Mouse (Mus musculus): ENCODE measurements around the gene Rilpl1. TPM values are rescaled to one million over a fixed set of nuclear protein-coding genes. Genes with fewer than 3 reads are reported as not detected.
A peak's percentile ranks its signal among the peaks of the same experiment; 100 is the strongest.
"Not testable (repeated sequence)": the region's sequence is repeated elsewhere in the genome, so short reads cannot be mapped to it uniquely, and the experiment has no call there.

Rilpl1 gene
- total RNA-seq, 2 experiments from 2014 or later = 16.2 to 17.4 TPM

GRCm38 (mm10) chr5:124529697-124530096, 1.5 kb downstream of the Rilpl1 start:
- DNase-seq = no peak

GRCm38 (mm10) chr5:124529191-124529651, 2.0 kb downstream of the Rilpl1 start:
- peak; percentile 23 to 55 for DNase-seq

DNA sequence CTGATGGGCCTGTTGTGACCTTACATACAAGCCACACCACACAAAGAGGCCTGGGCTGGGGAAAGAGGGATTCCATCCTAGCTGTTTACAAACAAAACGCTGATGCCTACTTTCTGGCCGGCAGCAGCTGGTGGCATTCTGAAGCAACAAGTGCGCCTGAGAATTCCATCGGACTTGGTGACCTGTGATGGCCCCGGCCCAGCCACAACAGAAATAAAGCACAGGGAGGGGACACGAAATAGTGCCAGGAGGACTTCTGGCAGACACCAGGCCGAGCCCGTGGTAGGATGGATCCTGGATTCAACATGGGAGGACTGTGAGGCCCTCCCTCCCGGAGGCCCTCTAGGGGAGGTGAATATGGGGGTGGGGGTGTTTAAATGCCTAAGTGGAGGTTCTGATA, 2.4 kb downstream of the Rilpl1 start:
- no peak for DNase-seq

DNA sequence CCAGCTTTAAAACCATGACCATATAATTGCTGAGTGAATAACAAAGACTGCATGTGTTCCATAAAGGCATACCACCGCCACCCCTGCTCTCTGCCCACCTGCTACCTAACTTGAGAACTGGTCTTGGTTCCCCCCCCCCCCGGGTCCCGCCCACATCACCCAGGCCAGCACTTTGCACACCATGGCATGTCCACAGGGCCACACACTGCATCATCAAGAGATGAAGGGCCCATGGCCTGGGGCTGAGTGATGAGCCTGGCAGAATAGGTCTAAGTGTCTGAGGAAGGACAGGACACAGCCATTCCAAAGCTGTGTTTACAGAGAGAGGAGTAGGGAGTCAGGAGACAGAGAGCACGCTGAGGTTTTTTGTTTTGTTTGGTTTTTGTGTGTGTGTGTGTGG, 2.8 kb downstream of the Rilpl1 start:
- DNase-seq = no peak

- DNase-seq = no peak
Measured at GRCm38 (mm10) chr5:124524943-124525342, 6.2 kb downstream of the Rilpl1 start.

DNA sequence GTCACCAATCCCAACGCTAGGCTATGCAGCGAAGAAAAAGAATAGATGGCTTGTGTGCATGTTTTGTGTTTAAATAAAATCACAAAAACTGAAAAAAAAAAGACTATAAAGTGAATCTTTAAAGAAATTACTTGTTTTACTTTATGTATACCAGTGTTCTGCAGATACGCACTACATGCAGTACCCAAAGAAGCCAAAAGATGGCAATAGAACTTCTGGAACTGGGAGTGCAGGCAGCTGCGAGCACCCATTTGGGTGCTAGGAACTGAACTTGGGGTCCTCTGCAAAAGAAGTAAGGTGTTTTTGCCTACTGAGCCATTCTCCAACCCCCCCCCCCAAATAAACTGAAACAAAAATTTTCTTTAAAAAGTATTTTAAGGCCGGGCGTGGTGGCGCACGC, 8.2 kb downstream of the Rilpl1 start:
- no peak for DNase-seq

DNA sequence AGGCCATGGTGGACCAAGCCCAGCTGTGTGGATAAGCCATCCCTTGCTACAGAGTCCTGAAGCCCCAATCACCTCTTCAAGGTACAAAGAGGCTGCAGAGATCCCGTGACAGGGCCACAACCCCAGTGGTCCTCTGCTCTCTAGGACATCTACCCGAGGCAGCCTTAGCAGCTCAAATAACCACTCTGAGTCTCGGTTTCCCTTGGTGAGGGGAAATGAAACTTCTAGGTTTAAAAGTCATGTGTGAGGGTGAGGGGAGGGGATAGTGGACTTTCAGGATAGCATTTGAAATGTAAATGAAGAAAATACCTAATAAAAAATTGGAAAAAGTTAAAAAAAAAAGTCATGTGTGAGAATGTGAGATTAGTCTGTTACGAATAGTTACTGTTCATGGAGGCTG, 9.6 kb downstream of the Rilpl1 start:
- DNase-seq = no peak

DNA sequence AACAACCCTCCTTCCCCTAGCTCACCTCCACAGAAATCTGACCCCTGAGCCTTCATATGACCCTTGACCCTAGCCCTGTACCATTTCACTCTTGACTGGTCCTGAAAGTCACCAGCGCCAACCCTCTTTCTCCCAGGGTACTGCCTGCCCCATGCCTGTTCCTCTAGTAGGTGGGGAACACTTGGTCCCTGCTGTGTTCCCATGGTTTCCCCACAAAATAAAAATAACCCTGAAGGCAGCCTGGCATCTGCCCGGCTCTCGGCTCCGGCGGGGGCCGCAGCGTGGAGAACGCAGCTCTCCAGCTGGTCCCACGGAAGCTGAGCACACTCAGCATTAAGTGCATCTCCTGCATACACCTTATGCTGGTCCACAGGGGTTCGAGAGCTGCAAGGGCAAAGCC, 12.5 kb downstream of the Rilpl1 start:
- no peak for DNase-seq

GRCm38 (mm10) chr5:124515789-124516188, 15.4 kb downstream of the Rilpl1 start:
- no peak for DNase-seq

DNA sequence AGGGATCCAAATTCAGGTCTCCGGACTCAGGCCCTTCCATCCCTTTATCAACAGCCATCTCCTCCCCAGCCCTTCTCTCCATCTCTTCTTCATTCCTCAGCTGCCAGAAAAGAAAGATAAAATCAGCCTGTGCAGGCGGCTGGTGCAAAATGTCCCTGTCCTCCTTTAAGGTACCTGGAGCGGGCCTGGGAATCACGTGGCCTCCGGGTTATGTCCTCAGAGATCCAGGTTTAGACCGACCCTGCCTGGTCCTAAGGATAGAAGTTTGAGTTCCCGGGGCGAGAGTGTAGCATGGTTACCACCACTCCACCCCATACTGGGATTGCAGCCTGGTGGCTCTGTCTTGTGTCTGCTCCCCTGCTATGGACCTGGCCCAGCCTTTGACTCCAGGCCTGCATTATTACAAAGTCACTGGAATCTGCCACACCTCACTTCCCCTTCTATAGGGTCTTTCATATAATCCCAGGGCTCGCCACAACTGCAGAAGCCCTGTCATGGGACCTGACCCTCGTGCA, 20.6 kb downstream of the Rilpl1 start:
- no peak for DNase-seq

DNA sequence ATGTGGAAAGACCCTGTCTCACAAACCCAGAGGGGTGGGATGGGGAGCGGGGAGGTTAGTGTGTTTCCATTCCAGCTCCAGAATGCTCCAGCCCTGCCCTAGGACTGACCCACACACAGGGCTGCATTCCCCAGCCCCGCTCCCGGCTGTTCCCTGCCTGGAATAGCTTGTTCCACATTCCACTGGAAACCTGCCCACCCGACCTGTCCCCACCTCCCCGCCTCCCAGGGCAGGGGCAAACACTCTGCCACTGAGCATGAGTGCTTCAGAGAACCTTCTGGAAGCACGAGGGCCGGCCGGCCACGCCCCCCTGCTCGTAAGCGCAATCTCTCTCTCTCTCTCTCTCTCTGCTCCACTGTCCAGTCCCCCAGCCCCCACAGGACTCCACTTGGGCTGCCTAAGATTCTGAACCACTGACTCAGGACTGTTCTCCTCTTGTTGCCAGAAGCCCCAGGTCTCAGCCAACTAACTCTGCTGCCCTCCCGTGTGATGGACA, 21.4 kb downstream of the Rilpl1 start:
- no peak for DNase-seq

DNA sequence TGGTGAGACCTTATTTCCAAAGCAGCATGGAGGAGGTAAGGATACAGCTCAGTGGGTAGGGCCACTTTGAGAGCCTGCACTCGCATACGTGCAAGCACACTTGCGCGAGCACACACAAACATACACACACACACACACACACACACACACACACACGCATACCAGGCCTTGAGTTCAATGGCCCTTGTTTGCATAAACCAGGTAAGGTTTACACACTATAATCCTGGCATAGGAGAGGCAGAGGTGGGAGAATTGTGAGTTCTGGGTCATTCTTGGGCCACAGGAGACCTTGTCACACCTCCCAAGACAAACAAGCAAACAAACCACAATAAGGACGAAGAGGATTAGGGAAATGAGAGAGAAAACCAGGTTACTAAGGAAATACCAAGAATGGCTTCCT, 22.0 kb downstream of the Rilpl1 start:
- DNase-seq = no peak

DNA sequence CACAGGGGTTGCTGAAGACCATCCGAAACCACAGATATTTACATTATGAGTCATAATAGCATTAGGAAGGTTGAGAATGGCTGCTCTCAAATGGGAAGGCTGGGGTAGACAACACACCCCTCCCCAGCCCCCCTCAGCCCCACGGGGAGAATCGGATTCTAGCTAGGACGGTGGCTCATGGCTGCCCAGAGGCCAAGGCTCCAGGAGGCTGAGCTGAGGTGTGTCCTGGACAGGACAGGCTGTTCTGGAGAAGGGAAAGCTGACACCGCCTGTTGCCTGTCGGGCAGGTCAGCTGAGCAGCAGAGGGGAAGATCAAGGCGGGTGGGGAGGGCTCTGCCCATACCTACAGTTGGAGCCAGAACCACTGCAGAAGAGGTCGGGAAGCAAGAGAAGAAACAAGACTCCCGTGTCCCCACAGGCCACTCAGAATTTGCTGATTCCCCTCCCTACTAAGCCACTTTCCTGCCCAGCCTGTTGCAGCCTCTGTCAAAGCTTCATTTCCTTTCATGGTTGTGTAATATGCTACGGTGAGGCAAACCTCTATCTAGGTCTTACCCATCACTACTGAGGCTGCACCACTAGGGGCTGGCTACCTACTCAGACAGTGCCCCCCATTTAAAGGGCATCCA, 24.3 kb downstream of the Rilpl1 start:
- DNase-seq = no peak

- DNase-seq = no peak
Measured at GRCm38 (mm10) chr5:124505235-124505634, 26.0 kb downstream of the Rilpl1 start.

- DNase-seq = no peak
Measured at GRCm38 (mm10) chr5:124503742-124504141, 27.4 kb downstream of the Rilpl1 start.

DNA sequence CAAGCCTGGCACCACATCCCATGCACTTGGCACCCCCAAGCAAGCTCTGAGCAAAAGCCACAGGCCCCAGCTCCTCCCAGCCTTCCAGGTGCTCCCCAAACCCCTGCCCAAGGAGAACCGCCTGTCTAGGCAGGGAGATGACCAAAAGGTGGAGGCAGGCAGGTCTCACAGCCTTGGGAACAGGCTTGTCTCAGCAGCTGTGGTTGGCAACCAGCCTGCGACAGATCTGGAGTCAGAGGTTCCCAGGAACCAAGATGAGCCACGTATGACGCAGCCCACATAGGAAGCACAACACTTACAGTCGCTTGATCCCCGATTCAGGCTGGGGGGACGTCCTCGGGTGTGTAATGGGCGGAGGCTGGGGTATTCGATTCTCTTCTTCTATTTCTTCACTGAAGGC, 29.6 kb downstream of the Rilpl1 start:
- DNase-seq = no peak

DNA sequence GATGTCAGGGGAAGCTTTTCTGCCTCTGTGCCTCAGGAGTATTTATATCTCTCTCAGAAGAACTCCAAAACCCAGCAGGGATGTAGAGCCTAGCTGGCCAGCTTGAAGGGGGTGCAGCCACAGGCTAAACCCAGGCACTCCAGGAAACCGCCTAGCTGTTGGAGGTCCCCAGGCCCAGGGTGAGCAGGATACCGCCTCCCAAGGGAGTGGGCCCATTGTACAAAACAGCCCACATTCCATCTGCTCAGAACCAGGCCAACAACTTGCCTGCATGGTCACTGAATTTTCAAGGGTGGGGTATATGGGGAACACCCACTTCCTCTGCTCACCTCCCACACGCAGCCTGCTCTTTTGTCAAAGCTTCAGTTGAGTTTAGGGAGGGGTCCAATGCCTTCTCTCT, 30.6 kb downstream of the Rilpl1 start:
- no peak for DNase-seq

- not testable (repeated sequence) for DNase-seq
Measured at GRCm38 (mm10) chr5:124500037-124500436, 31.2 kb downstream of the Rilpl1 start.

DNA sequence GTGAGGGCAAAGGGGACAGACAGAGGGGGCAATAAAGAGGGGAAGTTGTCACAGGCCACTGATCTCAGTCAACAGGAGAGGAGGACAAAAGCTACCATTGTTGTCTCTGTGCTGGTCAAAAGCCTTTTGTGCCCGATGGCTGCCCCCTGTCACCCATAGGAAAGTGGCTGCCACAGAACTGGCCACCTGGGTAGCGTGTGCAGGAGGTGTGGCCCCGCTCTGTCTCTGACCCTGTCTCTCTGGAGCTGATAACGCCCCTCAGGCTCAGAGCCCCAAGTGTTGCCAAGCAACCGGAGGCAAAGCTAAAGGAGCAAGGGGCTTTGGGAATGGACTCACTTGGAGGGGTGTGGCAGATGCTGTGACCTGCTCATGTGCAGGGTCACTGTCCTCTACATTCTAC, 32.2 kb downstream of the Rilpl1 start:
- DNase-seq = no peak

DNA sequence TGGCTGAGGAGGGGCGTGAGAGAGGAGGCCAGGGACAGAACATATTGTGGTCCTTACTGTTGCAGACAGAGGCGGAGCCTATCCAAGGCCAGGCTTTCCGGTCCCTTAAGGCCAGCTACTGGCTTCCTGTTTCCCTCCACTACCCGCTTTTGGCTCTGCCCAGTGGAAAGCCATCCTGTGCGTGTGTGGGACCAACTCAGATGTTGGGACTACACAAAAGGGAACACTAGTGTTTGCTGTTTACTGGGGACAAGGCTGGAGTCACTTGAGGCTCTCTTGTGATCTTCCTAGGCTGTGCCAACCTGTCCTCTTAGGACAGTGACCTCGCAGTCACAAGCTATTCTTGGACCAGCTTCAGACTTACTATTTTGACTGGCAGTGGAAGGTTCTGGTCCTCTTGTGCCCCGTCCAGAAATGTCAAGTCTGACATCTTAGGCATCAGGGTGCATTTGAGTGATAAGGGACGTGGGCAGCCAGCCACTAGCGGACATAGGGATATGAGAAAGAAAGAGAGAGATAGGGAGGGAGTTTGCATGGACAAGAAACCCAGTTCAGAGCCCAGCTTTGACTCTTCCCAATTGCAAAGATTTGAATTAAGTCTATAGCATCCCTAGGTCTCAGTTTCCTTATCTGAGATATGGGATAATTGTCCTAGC, 32.8 kb downstream of the Rilpl1 start:
- DNase-seq = peak; percentile 66 to 69

- no peak for DNase-seq
Measured at GRCm38 (mm10) chr5:124496614-124497514, 34.3 kb downstream of the Rilpl1 start.

- DNase-seq = no peak
Measured at GRCm38 (mm10) chr5:124495547-124495946, 35.6 kb downstream of the Rilpl1 start.

DNA sequence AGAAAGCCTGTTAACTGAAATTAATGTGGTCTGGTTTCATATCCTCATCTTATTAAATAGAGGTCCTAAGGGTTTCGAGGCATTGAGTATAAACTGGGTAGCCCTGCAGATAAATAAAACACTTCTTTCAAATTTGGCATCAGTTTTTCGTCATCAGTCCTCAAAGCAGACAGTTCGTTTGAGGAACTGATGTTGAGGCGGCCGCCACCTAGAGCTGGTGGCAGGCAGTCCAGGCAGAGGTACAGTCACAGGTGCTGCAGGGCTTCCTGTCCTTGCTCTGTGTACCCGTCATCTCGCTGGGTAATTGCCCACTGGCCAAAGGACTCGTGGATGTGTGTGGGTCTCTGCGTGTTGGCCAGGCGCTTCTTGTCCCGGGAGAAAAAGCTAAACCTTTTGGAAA, 37.7 kb downstream of the Rilpl1 start:
- no peak for DNase-seq

Measured in adrenal gland, postnatal 36 days (tissue).